Mouse (Mus musculus) heart, embryonic 10.5 days (tissue): ENCODE results near the gene Prss53. TPM values are rescaled to one million over a fixed set of nuclear protein-coding genes. Genes with fewer than 3 reads are reported as not detected.
A peak's percentile ranks its signal among the peaks of the same experiment; 100 is the strongest.

Source experiments
- DNase-seq: peaks from one replicate; pipeline ENCODE4 v3.0.0-alpha.2; 2017; ENCODE audit warnings: low spot score
- H3K27ac ChIP-seq: fragments of 300-500 bp; sonication (generic); 2 replicates; pipeline ENCODE4 v1.5.1; 2016; ENCODE audit warnings: mild to moderate bottlenecking
- H3K27me3 ChIP-seq: fragments of 300-500 bp; sonication (generic); 2 replicates; pipeline ENCODE4 v1.6.1; 2016; ENCODE audit warnings: mild to moderate bottlenecking; ENCODE audit not compliant: poor library complexity, insufficient read depth, severe bottlenecking
- H3K36me3 ChIP-seq: fragments of 300-500 bp; sonication (generic); 2 replicates; pipeline ENCODE4 v1.6.1; 2016; ENCODE audit warnings: mild to moderate bottlenecking, moderate library complexity
- H3K4me1 ChIP-seq: fragments of 300-500 bp; sonication (generic); 2 replicates; pipeline ENCODE4 v1.6.1; 2016; ENCODE audit warnings: mild to moderate bottlenecking
- H3K4me3 ChIP-seq: fragments of 300-500 bp; sonication (generic); 2 replicates; pipeline ENCODE4 v1.5.1; 2016; ENCODE audit warnings: mild to moderate bottlenecking, moderate library complexity
- H3K9me3 ChIP-seq: fragments of 300-500 bp; sonication (generic); 2 replicates; pipeline ENCODE4 v1.6.1; 2016; ENCODE audit warnings: mild to moderate bottlenecking, moderate library complexity
- WGBS: fragments of 180-500 bp; shearing (Covaris S2); methylation state at CpG from one replicate; pipeline ENCODE4 v1.1.7; 2016; 5-methylcytosine and 5-hydroxymethylcytosine counted together
- polyA plus RNA-seq: library from polyadenylated mRNA; unstranded; fragments of >200 nt; fragmentation: Nextera tagmentation; extraction: Ambion mirVana; gene quantifications from 2 replicates; pipeline ENCODE4 v1.2.1, GENCODE M21; 2016

Gene Prss53
- polyA plus RNA-seq = 1.2 and 1.9 TPM in 2 replicates

DNA sequence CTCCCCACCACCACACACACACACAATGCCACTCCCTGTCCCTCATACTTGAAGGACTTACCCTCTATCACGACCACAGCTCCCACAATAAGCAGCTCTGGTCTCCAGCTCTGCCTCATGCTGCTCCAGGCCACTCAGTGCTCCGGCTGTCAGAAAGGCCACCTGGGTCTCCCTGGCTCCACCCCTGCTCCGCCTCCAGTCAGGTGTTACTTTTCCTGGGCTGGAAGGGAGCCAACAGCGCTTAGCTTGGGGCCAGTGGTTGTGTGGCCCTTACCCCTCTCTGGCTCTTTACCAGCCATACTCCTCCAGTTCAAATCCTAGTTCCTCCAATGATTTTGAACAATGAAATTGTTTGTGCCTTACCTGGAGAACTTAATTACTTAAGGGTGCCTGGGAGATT is at the start of gene Prss53:
Prss53 (minus strand) TSS at position 173 of the 400 bp plus-strand sequence.
- Histone ChIP-seq H3K36me3 (peaks cover 61% of the 10 kb centered on the region), H3K27ac (no peak within 1 kb of the TSS), H3K27me3 (no peaks in the 10 kb centered on the region), H3K4me3 (no peak within 1 kb of the TSS), H3K9me3 (no peaks in the 10 kb centered on the region), H3K4me1 (peaks cover 5% of the 10 kb centered on the region)
- DNase-seq = no peak
- 30% methylated on average over 4 of the region's 4 CpGs for WGBS

DNA sequence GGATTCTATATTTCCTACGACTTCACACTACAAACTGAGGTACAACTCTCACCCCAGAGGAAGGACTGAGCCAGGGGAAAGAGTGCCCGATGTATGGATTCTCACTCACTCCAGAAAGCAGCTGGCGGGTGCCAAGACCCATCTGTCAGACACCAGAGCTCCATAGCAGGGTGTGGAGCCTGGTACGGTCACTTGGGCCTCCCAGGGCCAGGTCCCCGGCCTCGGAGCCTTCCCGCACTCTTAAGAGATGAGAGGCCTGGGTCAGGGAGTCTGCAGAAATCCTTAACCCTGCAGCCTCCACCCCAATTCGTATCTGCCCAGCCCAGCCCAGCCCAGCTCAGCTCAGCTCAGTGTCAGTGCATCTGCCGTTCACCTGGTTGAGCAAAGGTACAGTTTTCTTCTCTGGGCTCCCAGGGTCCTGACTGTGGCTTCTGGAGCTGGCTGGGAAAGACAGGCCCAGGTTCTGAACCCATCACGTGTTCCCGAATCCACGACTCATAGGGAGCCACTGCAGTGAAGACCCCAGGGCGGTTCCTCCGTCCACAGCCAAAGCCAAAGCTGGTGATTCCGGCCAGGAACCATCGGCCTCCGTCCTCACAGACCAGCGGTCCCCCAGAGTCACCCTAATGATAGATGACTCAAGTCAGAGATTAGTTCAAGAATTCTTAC is 45.6 kb upstream of the Prss53 start:
- Histone ChIP-seq H3K36me3 (0 out of 2 replicates have a peak, but pooled peaks cover 4% of the 10 kb centered on the region), H3K27ac (0 out of 2 replicates have a peak overlapping the region, but pooled peaks have one; percentile 92), H3K4me1 (peaks cover 44% of the 10 kb centered on the region), H3K4me3 (peak overlapping the region; percentile 88), H3K27me3 (peaks cover 6% of the 10 kb centered on the region; the same call in 1 of the 2 replicates), H3K9me3 (no peaks in the 10 kb centered on the region)
- DNase-seq = no peak
- WGBS = 56% methylated on average over 18 of the region's 18 CpGs

DNA sequence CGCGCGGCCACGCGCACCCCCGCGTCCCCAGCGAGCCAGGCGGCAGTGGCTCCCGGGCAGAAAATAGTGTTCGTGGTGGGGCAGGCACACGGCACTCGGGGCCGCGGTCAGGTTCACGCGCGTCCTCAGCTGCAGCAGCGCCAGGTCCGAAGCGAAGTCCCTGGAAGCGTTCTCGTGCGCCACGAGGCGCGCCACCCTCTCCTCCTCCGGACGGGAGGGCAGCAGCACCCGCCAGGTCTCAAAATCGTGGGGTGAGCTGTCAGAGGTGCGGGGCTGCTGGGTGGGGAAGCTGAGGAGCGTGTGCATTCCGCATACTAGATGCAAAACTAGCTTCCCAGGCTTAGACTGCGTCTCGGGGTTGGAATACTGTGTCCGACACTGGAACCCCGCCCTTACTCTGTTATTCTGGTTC is 45.0 kb upstream of the Prss53 start:
- DNase-seq = no peak
- Histone ChIP-seq H3K27ac (peak overlapping the region; percentile 92), H3K4me1 (peaks cover 47% of the 10 kb centered on the region), H3K36me3 (0 out of 2 replicates have a peak, but pooled peaks cover 4% of the 10 kb centered on the region), H3K9me3 (no peaks in the 10 kb centered on the region), H3K27me3 (peaks cover 6% of the 10 kb centered on the region; the same call in 1 of the 2 replicates), H3K4me3 (peak overlapping the region; percentile 88)
- WGBS = under 1% methylated on average over 38 of the region's 38 CpGs

DNA sequence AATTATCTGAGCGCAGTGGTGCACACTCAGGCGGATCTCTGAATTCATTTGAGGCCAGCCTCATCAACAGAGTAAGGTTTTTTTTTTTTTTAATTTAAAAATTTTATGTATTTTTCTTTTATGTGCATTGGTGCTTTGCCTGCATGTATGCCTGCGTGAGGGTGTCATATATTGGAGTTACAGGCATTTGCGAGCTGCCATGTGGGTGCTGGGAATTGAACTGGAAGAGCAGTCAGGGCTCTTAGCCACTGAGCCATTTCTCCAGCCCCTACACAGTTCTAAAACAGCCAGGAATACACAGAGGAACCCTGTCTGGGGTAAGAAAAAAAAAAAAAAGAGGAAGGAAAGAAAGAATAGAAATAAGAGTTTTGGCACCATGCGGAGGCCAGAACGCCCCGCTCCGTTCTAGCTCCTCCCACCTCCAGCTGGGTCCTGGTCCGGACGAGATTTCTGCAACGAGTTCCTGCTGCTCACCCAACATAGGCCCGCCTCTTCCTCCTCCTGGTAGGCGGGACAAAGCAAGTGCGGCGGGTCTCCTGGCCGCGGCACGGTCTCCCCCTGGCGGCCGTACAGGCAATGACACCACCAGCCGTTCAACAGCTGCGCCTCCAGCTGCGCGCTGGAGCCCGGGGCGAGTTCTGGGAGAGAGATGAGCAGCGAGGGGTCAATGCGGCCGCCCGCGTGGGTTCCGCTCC is 44.4 kb upstream of the Prss53 start:
- Histone ChIP-seq H3K36me3 (0 out of 2 replicates have a peak, but pooled peaks cover 4% of the 10 kb centered on the region), H3K4me1 (peaks cover 48% of the 10 kb centered on the region), H3K4me3 (peak overlapping the region; percentile 88), H3K27me3 (peaks cover 12% of the 10 kb centered on the region), H3K9me3 (no peaks in the 10 kb centered on the region), H3K27ac (peak overlapping the region; percentile 92)
- peak; percentile 98 for DNase-seq
- 7% methylated on average over 32 of the region's 32 CpGs for WGBS

DNA sequence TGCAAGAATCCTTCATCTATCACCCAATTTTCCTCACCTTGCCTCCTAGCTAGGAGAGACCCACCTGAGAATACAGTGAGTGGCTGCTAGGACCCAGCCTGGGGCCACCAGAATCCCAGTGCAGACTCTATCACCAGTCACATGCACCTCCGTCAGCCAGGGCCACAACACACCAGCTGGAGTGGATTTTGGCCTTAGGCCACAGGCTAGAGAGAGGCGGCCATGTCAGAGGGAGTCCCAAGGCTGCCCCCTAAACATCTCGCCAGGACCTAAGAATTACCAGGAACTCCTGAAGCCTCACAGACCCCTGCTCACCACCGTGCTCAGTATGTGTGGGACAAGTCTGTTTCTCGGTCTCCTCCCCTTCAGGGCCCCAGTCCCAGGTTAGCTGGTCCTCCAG is 43.3 kb upstream of the Prss53 start:
- H3K9me3 ChIP-seq = no peaks in the 10 kb centered on the region
- DNase-seq = no peak
- no peak overlapping the region for H3K4me3 ChIP-seq
- peaks cover 59% of the 10 kb centered on the region for H3K4me1 ChIP-seq
- H3K27ac ChIP-seq = no peak overlapping the region
- 86% methylated on average over 5 of the region's 5 CpGs for WGBS
- H3K36me3 ChIP-seq = 0 out of 2 replicates have a peak, but pooled peaks cover 4% of the 10 kb centered on the region
- peaks cover 23% of the 10 kb centered on the region for H3K27me3 ChIP-seq

DNA sequence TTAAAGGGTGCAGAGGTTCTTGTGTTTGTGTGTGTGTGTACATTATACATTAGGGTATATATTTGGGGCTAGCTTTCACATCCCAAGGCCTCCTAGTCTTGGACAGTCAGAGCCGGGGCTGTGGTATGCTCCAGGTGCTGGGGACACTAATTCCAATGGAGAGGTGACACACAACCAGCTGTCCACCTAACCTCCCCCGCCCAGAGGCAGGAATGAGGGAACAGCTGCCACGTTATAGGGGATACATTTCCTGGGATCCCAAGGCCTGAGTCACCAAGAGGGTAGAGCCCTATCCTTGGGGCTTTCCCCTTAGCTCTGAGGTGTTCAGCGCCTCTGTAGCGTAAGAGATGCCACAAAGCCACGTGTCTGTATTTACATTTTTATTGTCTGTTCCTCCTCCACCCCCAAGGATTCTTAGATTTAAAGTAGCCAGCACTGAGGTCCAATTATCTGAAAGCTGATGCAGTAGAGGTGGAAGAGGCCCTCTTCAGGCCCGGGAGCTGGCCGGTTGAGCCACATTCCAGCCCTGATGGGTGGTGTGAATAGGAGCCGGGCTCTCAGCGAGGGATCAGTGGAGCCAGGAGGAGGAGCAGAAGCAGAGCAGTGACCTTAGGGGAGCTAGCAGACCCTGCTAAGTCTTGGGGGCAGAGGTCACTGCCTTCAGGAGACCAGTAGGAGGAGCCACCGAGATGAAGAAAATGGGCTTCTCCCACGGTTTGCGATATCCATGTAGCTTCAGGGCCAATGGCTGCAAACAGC is 41.7 kb upstream of the Prss53 start:
- Histone ChIP-seq H3K4me1 (peaks cover 64% of the 10 kb centered on the region), H3K27me3 (peaks cover 36% of the 10 kb centered on the region), H3K9me3 (no peaks in the 10 kb centered on the region), H3K36me3 (peaks cover 7% of the 10 kb centered on the region; the same call in 1 of the 2 replicates), H3K27ac (0 out of 2 replicates have a peak overlapping the region, but pooled peaks have one; percentile 47), H3K4me3 (no peak overlapping the region)
- DNase-seq = no peak
- WGBS = 23% methylated on average over 13 of the region's 13 CpGs

DNA sequence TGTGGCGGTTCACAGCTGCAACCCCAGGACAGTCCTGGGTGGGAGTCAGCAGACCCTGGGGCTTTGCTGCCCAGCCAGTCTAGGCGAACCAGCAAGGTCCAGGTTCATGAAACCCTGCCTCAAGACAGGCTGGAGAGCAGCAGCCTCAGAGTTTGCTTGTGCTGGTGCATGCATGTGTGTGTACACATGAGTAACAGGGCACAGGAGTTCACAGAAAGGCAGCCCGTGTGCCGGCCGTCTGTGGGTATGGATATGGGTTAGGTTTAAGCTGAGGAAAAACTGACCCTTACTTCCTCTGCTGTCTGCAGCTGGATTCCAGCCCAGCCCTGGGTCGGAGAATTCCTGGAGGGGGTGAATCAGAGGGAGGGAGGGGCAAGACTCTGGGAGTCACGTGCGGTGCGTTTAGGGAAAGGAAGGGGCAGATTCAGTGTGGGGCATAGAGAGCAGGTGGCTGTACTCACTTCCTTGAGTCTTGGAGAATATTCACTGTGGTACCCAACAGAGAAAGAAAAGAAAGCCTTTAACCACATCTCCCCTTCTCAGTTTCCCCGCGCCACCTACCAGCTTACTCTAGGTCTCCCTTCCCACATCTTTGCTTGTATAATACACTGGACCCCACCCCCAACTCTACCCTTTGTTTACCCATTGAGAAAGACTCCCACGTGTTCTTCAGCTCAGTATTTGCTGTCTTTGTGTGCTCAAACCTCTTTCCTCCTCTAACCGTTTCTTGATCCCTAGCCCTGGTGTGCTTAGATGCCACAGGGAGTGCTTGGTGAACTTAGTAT is 40.8 kb upstream of the Prss53 start:
- Histone ChIP-seq H3K4me3 (peak overlapping the region; percentile 22; the same call in 1 of the 2 replicates), H3K27me3 (peaks cover 34% of the 10 kb centered on the region), H3K4me1 (peaks cover 64% of the 10 kb centered on the region), H3K9me3 (no peaks in the 10 kb centered on the region), H3K36me3 (peaks cover 13% of the 10 kb centered on the region; the same call in 1 of the 2 replicates), H3K27ac (peak overlapping the region; percentile 8; the same call in 1 of the 2 replicates)
- 38% methylated on average over 13 of the region's 13 CpGs for WGBS
- no peak for DNase-seq

DNA sequence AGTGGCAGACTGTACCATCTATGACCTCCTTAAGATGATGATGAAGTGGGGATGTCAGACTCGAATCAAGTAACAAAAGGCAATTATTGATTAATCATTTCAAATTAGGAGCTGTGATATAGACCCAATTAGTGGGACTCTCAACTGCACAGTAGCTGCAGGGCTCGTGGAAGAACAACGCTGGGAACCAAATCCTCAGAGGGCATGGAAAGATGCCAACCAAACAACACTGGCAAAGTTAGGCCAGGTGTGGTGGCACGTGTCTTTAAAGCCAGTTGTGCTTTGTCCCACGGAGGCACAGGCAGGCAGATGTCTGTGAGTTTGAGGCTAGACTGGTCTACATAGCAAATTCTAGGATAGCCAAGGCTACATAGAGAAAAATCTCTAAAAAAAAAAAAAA is 39.9 kb upstream of the Prss53 start:
- peaks cover 21% of the 10 kb centered on the region for H3K36me3 ChIP-seq
- no peak overlapping the region for H3K4me3 ChIP-seq
- WGBS = 77% methylated on average over 5 of the region's 5 CpGs
- no peak for DNase-seq
- H3K27ac ChIP-seq = no peak overlapping the region
- H3K4me1 ChIP-seq = peaks cover 56% of the 10 kb centered on the region
- H3K27me3 ChIP-seq = peaks cover 31% of the 10 kb centered on the region
- no peaks in the 10 kb centered on the region for H3K9me3 ChIP-seq

DNA sequence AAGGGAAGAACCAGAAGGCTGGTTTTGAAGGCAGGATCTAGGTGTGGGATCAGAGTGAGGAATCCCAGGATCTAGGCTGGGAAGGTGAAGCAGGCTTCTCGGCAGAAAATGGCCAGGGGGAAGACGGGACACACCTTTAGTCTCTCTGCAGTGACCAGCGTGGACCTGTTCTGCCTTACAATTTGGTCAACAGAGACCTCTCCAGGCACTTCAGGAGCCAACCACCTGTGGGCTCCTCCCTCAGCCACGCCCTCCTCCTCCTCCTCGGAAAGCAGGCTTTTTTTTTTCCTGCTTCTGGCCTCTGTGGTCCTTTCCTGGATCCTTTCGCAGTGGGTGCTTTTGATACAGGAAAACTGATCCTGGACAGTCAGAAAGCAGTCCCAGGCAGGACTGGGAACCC is 39.2 kb upstream of the Prss53 start, which contains the start of gene Prss8:
Prss8 (minus strand) TSS at position 182 of the 400 bp plus-strand sequence.
- peak within 1 kb of the TSS; percentile 55 for H3K4me3 ChIP-seq
- H3K36me3 ChIP-seq = peaks cover 25% of the 10 kb centered on the region
- H3K4me1 ChIP-seq = peaks cover 51% of the 10 kb centered on the region
- H3K9me3 ChIP-seq = no peaks in the 10 kb centered on the region
- no peak for DNase-seq
- H3K27me3 ChIP-seq = peaks cover 31% of the 10 kb centered on the region
- peak within 1 kb of the TSS; percentile 76 for H3K27ac ChIP-seq
- WGBS = 9% methylated on average over 6 of the region's 6 CpGs

DNA sequence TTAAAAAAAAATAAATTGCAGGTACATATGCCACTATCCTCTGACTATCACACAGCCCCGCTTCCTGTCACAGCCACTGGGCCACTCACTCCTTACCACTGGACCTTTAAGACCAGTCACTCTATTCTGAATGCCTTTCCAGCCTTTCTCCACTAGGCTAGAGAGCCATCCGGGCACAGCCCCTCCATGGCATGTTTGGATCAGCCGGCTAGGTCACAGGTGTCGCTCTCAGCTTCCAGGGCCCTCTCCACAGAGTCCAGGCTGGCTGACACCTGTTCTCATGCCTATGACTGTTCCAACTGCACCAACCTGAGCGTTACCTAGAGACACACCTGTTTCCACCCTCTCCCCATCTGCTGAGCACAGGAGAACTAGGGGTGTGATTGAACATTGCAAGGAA is 37.8 kb upstream of the Prss53 start:
- DNase-seq = no peak
- 47% methylated on average over 5 of the region's 5 CpGs for WGBS
- Histone ChIP-seq H3K36me3 (peaks cover 34% of the 10 kb centered on the region), H3K9me3 (no peaks in the 10 kb centered on the region), H3K4me1 (peaks cover 44% of the 10 kb centered on the region), H3K27me3 (peaks cover 31% of the 10 kb centered on the region), H3K4me3 (peak overlapping the region; percentile 55), H3K27ac (no peak overlapping the region)

DNA sequence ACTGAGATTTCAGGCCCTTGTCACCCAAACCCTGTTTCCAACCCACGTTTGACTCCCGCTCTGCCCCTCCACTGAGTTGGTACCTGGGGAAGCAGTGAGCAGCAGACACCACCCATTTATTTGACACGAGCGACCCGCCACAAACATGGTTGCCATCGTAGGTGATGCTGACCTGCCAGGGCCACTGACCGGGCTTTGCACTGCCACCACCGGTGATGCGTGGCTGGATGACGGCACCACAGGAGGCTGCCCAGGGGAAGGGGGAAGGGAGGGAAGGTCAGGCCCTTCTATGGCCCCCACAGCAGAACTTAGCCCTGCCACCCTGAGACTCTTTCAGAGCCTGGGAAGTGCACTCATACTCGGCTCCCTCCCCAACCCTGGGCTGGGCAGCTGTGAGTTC is 37.0 kb upstream of the Prss53 start:
- Histone ChIP-seq H3K36me3 (peaks cover 38% of the 10 kb centered on the region), H3K27me3 (peaks cover 31% of the 10 kb centered on the region), H3K27ac (no peak overlapping the region), H3K4me1 (peaks cover 37% of the 10 kb centered on the region), H3K9me3 (no peaks in the 10 kb centered on the region), H3K4me3 (no peak overlapping the region)
- 83% methylated on average over 11 of the region's 11 CpGs for WGBS
- no peak for DNase-seq

DNA sequence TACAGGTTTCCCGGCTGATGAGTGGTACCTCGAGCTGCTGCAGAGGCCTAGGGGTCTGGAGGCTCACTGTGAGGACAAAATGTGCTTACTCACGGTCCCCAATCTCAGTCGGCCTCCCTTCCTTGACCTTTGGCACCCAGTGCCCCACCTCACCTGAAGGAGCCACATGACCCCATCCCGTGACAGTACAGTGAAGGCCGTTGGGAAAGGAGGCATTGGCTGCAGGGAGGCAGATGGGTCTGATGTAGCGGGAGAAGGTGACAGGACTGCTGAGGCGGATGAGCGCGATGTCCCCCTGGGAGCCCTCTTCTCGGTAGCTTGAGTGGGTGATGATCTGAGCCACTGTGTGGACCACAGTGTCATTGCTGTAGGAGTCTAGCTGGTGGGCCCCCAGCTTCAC is 36.1 kb upstream of the Prss53 start:
- 81% methylated on average over 11 of the region's 11 CpGs for WGBS
- DNase-seq = no peak
- Histone ChIP-seq H3K4me1 (peaks cover 30% of the 10 kb centered on the region), H3K4me3 (no peak overlapping the region), H3K36me3 (peaks cover 46% of the 10 kb centered on the region), H3K27me3 (peaks cover 31% of the 10 kb centered on the region), H3K9me3 (no peaks in the 10 kb centered on the region), H3K27ac (no peak overlapping the region)
